Mouse (Mus musculus): ENCODE results near the gene Znrf3. TPM values are rescaled to one million over a fixed set of nuclear protein-coding genes. Genes with fewer than 3 reads are reported as not detected.

Gene Znrf3
- polyA plus RNA-seq, 1 experiment: 3.8 TPM

GRCm38 (mm10) chr11:5261508-5262392, 182.9 kb downstream of the Znrf3 start, which contains the start of gene Kremen1:
Gene Kremen1 (minus strand): TSS chr11:5261558.
- Histone ChIP-seq H3K4me3 (peak within 1 kb of the TSS; percentile 80), H3ac (ENCODE audit: control insufficient read depth, insufficient read length) (peak within 1 kb of the TSS; percentile 63), H3K79me2 (ENCODE audit: control insufficient read depth, insufficient read depth) (peaks cover 44% of the 10 kb centered on the region), H3K36me3 (ENCODE audit: control insufficient read depth, insufficient read depth) (no peaks in the 10 kb centered on the region), H3K4me2 (ENCODE audit: low read depth) (peak within 1 kb of the TSS; percentile 97), H3K27me3 (ENCODE audit: control insufficient read depth, insufficient read depth, insufficient read length) (no peaks in the 10 kb centered on the region)
- no peak for TF ChIP-seq E2F4 (IDR thresholded peaks at IDR 0.05; ENCODE audit: insufficient read depth)
- no peak for TF ChIP-seq TCF3 (IDR thresholded peaks at IDR 0.05; ENCODE audit: insufficient read length, low read depth)
- peak in 2 of 3 experiments; percentile 43 to 57 for TF ChIP-seq MYOG (IDR thresholded peaks at IDR 0.05; ENCODE audit: control insufficient read depth in 1 of 3, insufficient read depth in 1 of 3, insufficient read length in 2 of 3, low read depth in 2 of 3)
- TF ChIP-seq USF1 (IDR thresholded peaks at IDR 0.05; ENCODE audit: low read depth): no peak
- no peak for TF ChIP-seq REST (IDR thresholded peaks at IDR 0.05; ENCODE audit: insufficient read depth, insufficient read length)
- no peak for TF ChIP-seq TCF12 (IDR thresholded peaks at IDR 0.05; ENCODE audit: insufficient read depth, poor library complexity, severe bottlenecking)
- TF ChIP-seq POLR2A (IDR thresholded peaks at IDR 0.05; ENCODE audit: insufficient read length, low read depth): peak; percentile 64
- no peak for TF ChIP-seq CEBPB (IDR thresholded peaks at IDR 0.05; ENCODE audit: insufficient read depth, poor library complexity, severe bottlenecking)
- TF ChIP-seq POLR2AphosphoS2 (IDR thresholded peaks at IDR 0.05; ENCODE audit: insufficient read length, low read depth): peak; percentile 75
- TF ChIP-seq SRF (IDR thresholded peaks at IDR 0.05; ENCODE audit: control insufficient read depth, insufficient read length, low read depth): peak; percentile 53
- peak in 1 of 3 experiments; percentile 75 for TF ChIP-seq MYOD1 (IDR thresholded peaks at IDR 0.05; ENCODE audit: control insufficient read depth in 1 of 3, insufficient read length in 2 of 3, low read depth in 2 of 3)
- no peak for TF ChIP-seq MAX (IDR thresholded peaks at IDR 0.05; ENCODE audit: low read depth)

- peak overlapping the region; percentile 84 for H3K4me2 ChIP-seq (ENCODE audit: low read depth)
- H3K27me3 ChIP-seq (ENCODE audit: control insufficient read depth, insufficient read depth, insufficient read length): no peaks in the 10 kb centered on the region
- peak overlapping the region; percentile 63 for H3ac ChIP-seq (ENCODE audit: control insufficient read depth, insufficient read length)
- peak overlapping the region; percentile 80 for H3K4me3 ChIP-seq
- TF ChIP-seq TCF3 (IDR thresholded peaks at IDR 0.05; ENCODE audit: insufficient read length, low read depth) (no peak), MYOG (IDR thresholded peaks at IDR 0.05; ENCODE audit: control insufficient read depth in 1 of 3, insufficient read depth in 1 of 3, insufficient read length in 2 of 3, low read depth in 2 of 3) (peak in 1 of 3 experiments; percentile 2)
- peaks cover 47% of the 10 kb centered on the region for H3K79me2 ChIP-seq (ENCODE audit: control insufficient read depth, insufficient read depth)
- H3K36me3 ChIP-seq (ENCODE audit: control insufficient read depth, insufficient read depth): no peaks in the 10 kb centered on the region
Observed at GRCm38 (mm10) chr11:5260942-5261459, 183.6 kb downstream of the Znrf3 start.

- peak overlapping the region; percentile 80 for H3K4me3 ChIP-seq
Observed at GRCm38 (mm10) chr11:5259944-5260598, 184.6 kb downstream of the Znrf3 start.

DNA sequence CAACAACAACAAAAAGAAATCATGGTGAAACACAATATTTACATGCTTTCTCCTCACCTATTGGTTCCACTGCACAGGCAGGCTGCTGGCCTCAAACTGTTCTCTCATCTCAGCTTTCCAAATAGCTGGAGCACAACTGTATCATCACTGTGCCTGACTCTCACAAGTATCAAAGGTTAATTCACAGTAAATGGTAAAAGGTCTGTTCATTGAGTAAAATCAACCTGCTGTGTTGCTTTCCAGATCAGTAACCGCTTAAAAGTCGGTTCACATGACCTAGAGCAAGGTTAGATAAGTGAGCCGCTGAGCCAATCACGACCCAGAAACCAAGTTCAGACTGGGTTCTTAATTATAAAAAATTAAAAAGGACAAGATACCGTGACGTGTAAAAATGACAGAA, 186.6 kb downstream of the Znrf3 start:
- H3K27me3 ChIP-seq (ENCODE audit: control insufficient read depth, insufficient read depth, insufficient read length): no peaks in the 10 kb centered on the region
- peaks cover 76% of the 10 kb centered on the region for H3K79me2 ChIP-seq (ENCODE audit: control insufficient read depth, insufficient read depth)
- H3ac ChIP-seq (ENCODE audit: control insufficient read depth, insufficient read length): no peak overlapping the region
- H3K4me2 ChIP-seq (ENCODE audit: low read depth): no peak overlapping the region
- no peaks in the 10 kb centered on the region for H3K36me3 ChIP-seq (ENCODE audit: control insufficient read depth, insufficient read depth)
- TF ChIP-seq TCF3 (IDR thresholded peaks at IDR 0.05; ENCODE audit: insufficient read length, low read depth) (no peak), MYOG (IDR thresholded peaks at IDR 0.05; ENCODE audit: control insufficient read depth in 1 of 3, insufficient read depth in 1 of 3, insufficient read length in 2 of 3, low read depth in 2 of 3) (no peak), USF1 (IDR thresholded peaks at IDR 0.05; ENCODE audit: low read depth) (no peak), TCF12 (IDR thresholded peaks at IDR 0.05; ENCODE audit: insufficient read depth, poor library complexity, severe bottlenecking) (no peak)
- H3K4me3 ChIP-seq: no peak overlapping the region

More at GRCm38 (mm10) chr11:5259944-5260598, 184.6 kb downstream of the Znrf3 start:
- Histone ChIP-seq H3ac (ENCODE audit: control insufficient read depth, insufficient read length) (peak overlapping the region; percentile 63), H3K36me3 (ENCODE audit: control insufficient read depth, insufficient read depth) (no peaks in the 10 kb centered on the region), H3K79me2 (ENCODE audit: control insufficient read depth, insufficient read depth) (peaks cover 56% of the 10 kb centered on the region), H3K4me2 (ENCODE audit: low read depth) (peak overlapping the region; percentile 84), H3K27me3 (ENCODE audit: control insufficient read depth, insufficient read depth, insufficient read length) (no peaks in the 10 kb centered on the region)
- peak in 1 of 3 experiments; percentile 35 for TF ChIP-seq MYOD1 (IDR thresholded peaks at IDR 0.05; ENCODE audit: control insufficient read depth in 1 of 3, insufficient read length in 2 of 3, low read depth in 2 of 3)
- peak in 1 of 3 experiments; percentile 6 for TF ChIP-seq MYOG (IDR thresholded peaks at IDR 0.05; ENCODE audit: control insufficient read depth in 1 of 3, insufficient read depth in 1 of 3, insufficient read length in 2 of 3, low read depth in 2 of 3)
- TF ChIP-seq E2F4 (IDR thresholded peaks at IDR 0.05; ENCODE audit: insufficient read depth): no peak

All from myocyte (in vitro differentiated cells).